9 mouse cellular contexts compared by ENCODE assay signal in the genomic region with DNA sequence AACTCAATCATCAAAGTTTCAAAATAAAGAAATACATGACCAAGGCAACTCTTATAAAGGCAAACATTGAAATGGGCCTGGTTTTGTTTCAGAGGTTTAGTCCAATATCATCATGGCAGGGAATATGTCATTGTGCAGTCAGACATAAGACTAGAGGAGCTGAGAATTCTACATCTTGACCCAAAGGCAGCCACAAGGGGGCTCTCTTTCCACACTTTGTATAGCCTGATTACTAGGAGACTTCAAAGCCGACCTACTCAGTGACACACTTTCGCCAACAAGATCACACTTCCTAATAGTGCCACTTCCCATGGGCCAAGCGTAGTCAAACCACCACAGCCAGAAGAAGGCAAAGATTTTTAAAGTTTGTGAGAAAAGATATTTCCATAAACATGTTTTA.
DNase-seq lines count a peak whose midpoint lies in the region; ATAC-seq lines count a peak whose summit lies in the region.
"Had no signal": no experiment of that assay in that cellular context is flagged by ENCODE, and none has a peak within 500 bp of the region (broad histone marks: within the 10 kb centered on the region; RNA-seq: fewer than 3 reads in every experiment).

No protein-coding gene starts in this region.

- intact Hi-C loops in left cerebral cortex, postnatal 36 days (cut with DNase I), result no loop called here

- 86% methylated on average over 3 of the region's 3 CpGs for WGBS in forebrain, embryonic 11.5 days
- WGBS in forebrain, embryonic 15.5 days, result 72% methylated on average over 3 of the region's 3 CpGs
- WGBS in midbrain, embryonic 10.5 days, result 83% methylated on average over 3 of the region's 3 CpGs
- 86% methylated on average over 3 of the region's 3 CpGs for WGBS in midbrain, embryonic 16.5 days
- 81% methylated on average over 3 of the region's 3 CpGs for WGBS in limb, embryonic 11.5 days

- no peak for DNase-seq in forebrain, embryonic 11.5 days (ENCODE audit: low spot score)
- peak; percentile 25 for DNase-seq in midbrain, embryonic 10.5 days (ENCODE audit: low spot score)
- DNase-seq in cerebellum, postnatal 25 days, result peak; percentile 20 to 54
- DNase-seq in limb, embryonic 11.5 days (ENCODE audit: low spot score), result peak; percentile 38
- DNase-seq in thymus, postnatal 36 days, result peak; percentile 33 to 47
- DNase-seq in left cerebral cortex, postnatal 36 days (ENCODE audit: low spot score in 2 of 2), result no peak

- H3K27ac ChIP-seq in forebrain, embryonic 11.5 days (ENCODE audit: low read depth, low read length), result no peak overlapping the region
- H3K27ac ChIP-seq in forebrain, embryonic 15.5 days (replicated peaks), result no peak overlapping the region
- H3K27ac ChIP-seq in midbrain, embryonic 10.5 days (replicated peaks), result no peak overlapping the region
- H3K27ac ChIP-seq in midbrain, embryonic 16.5 days (ENCODE audit: low read length), result no peak overlapping the region
- H3K27ac ChIP-seq in limb, embryonic 11.5 days (replicated peaks; ENCODE audit: low read depth, low read length), result no peak overlapping the region
- H3K27ac ChIP-seq: hindbrain, embryonic 15.5 days had no signal

- no peaks in the 10 kb centered on the region for H3K36me3 ChIP-seq in forebrain, embryonic 11.5 days (ENCODE audit: control insufficient read depth, insufficient read depth, low read length)
- H3K36me3 ChIP-seq in forebrain, embryonic 15.5 days, result peaks cover 20% of the 10 kb centered on the region
- peaks cover 44% of the 10 kb centered on the region for H3K36me3 ChIP-seq in midbrain, embryonic 10.5 days
- peaks cover 9% of the 10 kb centered on the region; the same call in 1 of the 2 replicates for H3K36me3 ChIP-seq in midbrain, embryonic 16.5 days (ENCODE audit: control insufficient read depth, insufficient read depth, low read length)
- H3K36me3 ChIP-seq in limb, embryonic 11.5 days (ENCODE audit: control insufficient read depth, insufficient read depth, low read length), result no peaks in the 10 kb centered on the region

- H3K4me2 ChIP-seq in forebrain, embryonic 11.5 days (ENCODE audit: low read depth, low read length, severe bottlenecking), result no peak overlapping the region
- H3K4me2 ChIP-seq in forebrain, embryonic 15.5 days (replicated peaks), result no peak overlapping the region
- H3K4me2 ChIP-seq in midbrain, embryonic 16.5 days (ENCODE audit: low read length), result no peak overlapping the region
- H3K4me2 ChIP-seq in limb, embryonic 11.5 days (ENCODE audit: low read depth, severe bottlenecking), result no peak overlapping the region
- H3K4me2 ChIP-seq: hindbrain, embryonic 15.5 days had no signal

- H3K4me3 ChIP-seq in forebrain, embryonic 11.5 days (ENCODE audit: low read depth, low read length), result no peak overlapping the region
- H3K4me3 ChIP-seq in forebrain, embryonic 15.5 days, result no peak overlapping the region
- H3K4me3 ChIP-seq in midbrain, embryonic 10.5 days, result no peak overlapping the region
- H3K4me3 ChIP-seq in midbrain, embryonic 16.5 days (ENCODE audit: low read depth, low read length), result no peak overlapping the region
- no peak overlapping the region for H3K4me3 ChIP-seq in limb, embryonic 11.5 days (ENCODE audit: low read depth, low read length)
- H3K4me3 ChIP-seq: hindbrain, embryonic 15.5 days had no signal

- ATAC-seq in forebrain, embryonic 11.5 days (replicated peaks; ENCODE audit: low FRiP score), result peak; percentile 53; the same call in 1 of the 2 replicates
- ATAC-seq in forebrain, embryonic 15.5 days (replicated peaks), result no peak
- no peak for ATAC-seq in midbrain, embryonic 16.5 days
- ATAC-seq in limb, embryonic 11.5 days (ENCODE audit: insufficient number of reproducible peaks, low FRiP score, low TSS enrichment, low read depth), result no peak

- no peaks in the 10 kb centered on the region for H3K4me1 ChIP-seq in forebrain, embryonic 11.5 days (replicated peaks; ENCODE audit: control insufficient read depth, insufficient read depth, low read length)
- H3K4me1 ChIP-seq in forebrain, embryonic 15.5 days, result no peaks in the 10 kb centered on the region
- H3K4me1 ChIP-seq in midbrain, embryonic 10.5 days, result no peaks in the 10 kb centered on the region
- H3K4me1 ChIP-seq in midbrain, embryonic 16.5 days (ENCODE audit: control insufficient read depth, insufficient read depth, low read length), result no peaks in the 10 kb centered on the region
- H3K4me1 ChIP-seq in limb, embryonic 11.5 days (ENCODE audit: control insufficient read depth, insufficient read depth, low read length), result no peaks in the 10 kb centered on the region
- H3K4me1 ChIP-seq: hindbrain, embryonic 15.5 days had no signal

- H3K27me3 ChIP-seq in forebrain, embryonic 11.5 days (ENCODE audit: control insufficient read depth, insufficient read depth, low read length), result no peaks in the 10 kb centered on the region
- H3K27me3 ChIP-seq in forebrain, embryonic 15.5 days, result no peaks in the 10 kb centered on the region
- H3K27me3 ChIP-seq in midbrain, embryonic 10.5 days (ENCODE audit: low read depth, poor library complexity, severe bottlenecking), result no peaks in the 10 kb centered on the region
- H3K27me3 ChIP-seq in midbrain, embryonic 16.5 days (ENCODE audit: control insufficient read depth, insufficient read depth, low read depth, low read length), result no peaks in the 10 kb centered on the region
- no peaks in the 10 kb centered on the region for H3K27me3 ChIP-seq in limb, embryonic 11.5 days (ENCODE audit: control insufficient read depth, insufficient read depth, low read length)
- H3K27me3 ChIP-seq: hindbrain, embryonic 15.5 days had no signal

- no peaks in the 10 kb centered on the region for H3K9me3 ChIP-seq in forebrain, embryonic 11.5 days (ENCODE audit: control insufficient read depth, low read length)
- H3K9me3 ChIP-seq in forebrain, embryonic 15.5 days, result no peaks in the 10 kb centered on the region
- no peaks in the 10 kb centered on the region for H3K9me3 ChIP-seq in midbrain, embryonic 10.5 days (replicated peaks)
- no peaks in the 10 kb centered on the region for H3K9me3 ChIP-seq in midbrain, embryonic 16.5 days (replicated peaks; ENCODE audit: control insufficient read depth, low read length, poor library complexity, severe bottlenecking)
- no peaks in the 10 kb centered on the region for H3K9me3 ChIP-seq in limb, embryonic 11.5 days (ENCODE audit: control insufficient read depth, low read length)
- H3K9me3 ChIP-seq: hindbrain, embryonic 15.5 days had no signal

- H3K9ac ChIP-seq in forebrain, embryonic 11.5 days (ENCODE audit: low read length), result no peak overlapping the region
- H3K9ac ChIP-seq in forebrain, embryonic 15.5 days (replicated peaks), result no peak overlapping the region
- H3K9ac ChIP-seq in midbrain, embryonic 16.5 days (ENCODE audit: low read depth, low read length), result no peak overlapping the region
- no peak overlapping the region for H3K9ac ChIP-seq in limb, embryonic 11.5 days (ENCODE audit: low read length)
- H3K9ac ChIP-seq: hindbrain, embryonic 15.5 days had no signal

Comparison
In these comparisons a context has a peak if more than half of its experiments do, and no peak if none do; other contexts are left out.
1. DNase-seq: peak in midbrain, embryonic 10.5 days (single experiment), cerebellum, postnatal 25 days (2 of 2), limb, embryonic 11.5 days (single experiment) and thymus, postnatal 36 days (2 of 2); none in forebrain, embryonic 11.5 days (single experiment) and left cerebral cortex, postnatal 36 days (0 of 2).